Mouse (Mus musculus): ENCODE data around the gene Slc45a2. TPM values are rescaled to one million over a fixed set of nuclear protein-coding genes. Genes with fewer than 3 reads are reported as not detected.
"Not testable (repeated sequence)": the region's sequence is repeated elsewhere in the genome, so short reads cannot be mapped to it uniquely, and the experiment has no call there.

The Slc45a2 gene
- total RNA-seq (2021) = not detected
- long read RNA-seq, experiment 1 = 0 reads
- long read RNA-seq, experiment 2 = 0 reads

- no peak for DNase-seq
- intact Hi-C loops (cut with DNase I; ENCODE audit: low total_unique reads) = no loop called here
Observed at GRCm38 (mm10) chr15:11000421-11000820, at the start of gene Slc45a2. Slc45a2 (plus strand) TSS chr15:11000721.

DNA sequence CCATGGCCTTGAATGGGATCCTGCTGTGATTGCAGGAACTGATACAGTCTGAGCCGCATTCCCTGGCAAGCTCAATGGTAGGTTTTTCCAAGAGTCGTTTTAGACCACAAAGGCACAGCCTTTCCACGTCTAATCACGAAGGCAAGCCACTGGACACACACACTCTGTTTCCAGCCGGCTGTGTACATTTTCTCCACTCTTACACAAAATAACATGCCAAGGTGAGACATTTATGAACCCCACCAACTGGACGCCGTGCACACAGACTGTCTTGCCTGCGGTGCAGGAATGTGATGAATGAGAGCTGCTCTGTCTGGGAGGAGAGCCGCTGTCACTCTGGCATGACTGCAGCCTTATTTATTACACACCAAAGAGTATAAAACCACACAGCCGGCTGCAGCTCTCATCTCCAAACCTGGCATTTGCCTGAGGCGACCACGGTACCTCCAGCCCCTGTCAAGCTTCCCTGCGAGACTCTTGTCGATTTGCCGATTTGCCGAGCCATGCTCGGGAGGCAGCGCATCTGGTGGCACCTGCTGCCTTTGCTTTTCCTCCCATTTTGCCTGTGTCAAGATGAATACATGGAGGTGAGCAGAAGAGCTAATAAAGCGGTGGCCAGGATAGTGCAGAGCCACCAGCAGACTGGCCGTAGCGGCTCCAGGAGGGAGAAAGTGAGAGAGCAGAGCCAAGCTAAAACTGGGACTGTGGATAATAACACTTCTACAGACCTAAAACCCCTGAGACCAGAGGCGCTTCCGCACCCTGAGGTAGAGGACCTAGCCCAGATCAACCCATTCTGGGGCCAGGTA is 48.4 kb upstream of the Slc45a2 start, which contains the start of gene C1qtnf3:
C1qtnf3 (plus strand) TSS at position 382 of the 809 bp plus-strand sequence.
- peak; percentile 29 for DNase-seq
- intact Hi-C loops (cut with DNase I; ENCODE audit: low total_unique reads) = no loop called here

- DNase-seq = no peak
Observed at GRCm38 (mm10) chr15:10952760-10953305, 47.7 kb upstream of the Slc45a2 start.

GRCm38 (mm10) chr15:10953465-10953864 is 47.1 kb upstream of the Slc45a2 start:
- intact Hi-C loops (cut with DNase I; ENCODE audit: low total_unique reads) = no loop called here
- DNase-seq = no peak

More at GRCm38 (mm10) chr15:10952760-10953305, 47.7 kb upstream of the Slc45a2 start:
- intact Hi-C loops (cut with DNase I; ENCODE audit: low total_unique reads) = no loop called here

DNA sequence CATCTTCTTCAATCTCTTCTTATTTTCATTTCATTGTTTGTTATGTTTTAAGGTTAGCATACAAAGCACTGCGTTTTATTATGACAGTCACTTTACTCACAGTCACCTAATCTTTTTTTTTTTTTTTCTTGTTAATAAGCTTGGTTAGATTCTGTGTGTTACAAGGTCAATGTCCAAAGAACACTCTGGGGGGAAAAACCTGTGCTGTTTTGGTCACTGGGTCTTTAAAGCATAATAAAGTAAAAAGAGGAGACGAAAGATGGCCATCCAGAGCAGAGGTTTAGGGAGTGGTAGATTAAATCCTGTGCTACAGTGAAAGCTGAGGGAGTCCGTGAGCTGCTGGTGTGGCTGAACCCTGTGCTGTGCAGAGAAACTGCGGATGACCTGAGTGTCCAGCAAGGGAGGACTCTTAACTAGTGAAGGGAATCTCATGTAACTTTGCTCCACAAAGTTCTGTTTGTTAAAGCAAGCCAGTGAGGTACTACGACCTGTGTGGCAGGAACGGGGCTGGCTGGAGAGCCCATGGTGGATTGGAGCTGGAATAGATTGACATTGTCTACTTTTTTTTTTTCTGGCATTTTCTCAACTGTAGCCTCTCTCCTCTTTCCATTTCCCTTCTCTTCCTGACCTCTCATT is 46.0 kb upstream of the Slc45a2 start:
- no peak for DNase-seq
- intact Hi-C loops (cut with DNase I; ENCODE audit: low total_unique reads) = no loop called here

DNA sequence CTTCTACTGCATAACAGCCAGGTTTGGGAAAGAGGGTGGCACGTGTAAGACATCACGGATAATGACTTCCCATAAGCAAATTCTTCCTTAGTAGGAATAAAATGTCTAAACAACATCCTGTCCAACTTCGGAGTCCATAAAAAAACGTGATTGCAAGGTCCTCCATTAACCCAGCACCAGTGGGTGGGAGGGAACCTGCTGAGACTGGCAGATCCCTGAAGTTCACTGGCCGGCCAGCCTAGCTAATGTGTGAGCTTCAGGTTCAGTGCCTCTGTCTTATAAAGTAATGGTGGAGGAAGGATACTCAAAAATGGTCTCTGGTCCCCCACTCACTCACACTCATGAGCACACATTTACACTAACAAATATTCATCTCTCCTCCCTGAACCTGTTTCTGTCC is 45.4 kb upstream of the Slc45a2 start:
- intact Hi-C loops (cut with DNase I; ENCODE audit: low total_unique reads) = no loop called here
- DNase-seq = no peak

DNA sequence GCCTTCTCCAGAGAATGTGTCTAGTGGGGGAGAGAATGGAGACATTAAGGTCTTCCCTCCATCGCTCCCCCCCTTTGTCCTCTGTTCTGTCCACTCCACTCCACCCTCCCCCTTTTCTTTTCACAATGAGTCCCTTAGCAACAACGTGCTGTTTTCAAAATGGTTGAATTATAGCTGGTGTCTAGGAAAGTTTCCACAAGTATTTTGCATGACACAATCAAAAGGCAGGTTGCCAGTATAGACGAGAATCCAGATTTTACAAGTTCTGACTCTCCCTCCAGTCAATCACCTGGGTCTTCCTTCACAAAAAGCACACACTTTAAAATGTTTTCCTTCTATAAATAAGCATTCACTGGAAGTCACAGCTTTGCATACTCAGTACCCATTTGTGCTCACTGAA is 43.8 kb upstream of the Slc45a2 start:
- intact Hi-C loops (cut with DNase I; ENCODE audit: low total_unique reads) = no loop called here
- no peak for DNase-seq

GRCm38 (mm10) chr15:10959277-10960026 is 41.1 kb upstream of the Slc45a2 start:
- intact Hi-C loops (cut with DNase I; ENCODE audit: low total_unique reads) = no loop called here
- DNase-seq = no peak

- intact Hi-C loops (cut with DNase I; ENCODE audit: low total_unique reads) = no loop called here
- DNase-seq = no peak
Observed at GRCm38 (mm10) chr15:10960267-10960666, 40.3 kb upstream of the Slc45a2 start.

DNA sequence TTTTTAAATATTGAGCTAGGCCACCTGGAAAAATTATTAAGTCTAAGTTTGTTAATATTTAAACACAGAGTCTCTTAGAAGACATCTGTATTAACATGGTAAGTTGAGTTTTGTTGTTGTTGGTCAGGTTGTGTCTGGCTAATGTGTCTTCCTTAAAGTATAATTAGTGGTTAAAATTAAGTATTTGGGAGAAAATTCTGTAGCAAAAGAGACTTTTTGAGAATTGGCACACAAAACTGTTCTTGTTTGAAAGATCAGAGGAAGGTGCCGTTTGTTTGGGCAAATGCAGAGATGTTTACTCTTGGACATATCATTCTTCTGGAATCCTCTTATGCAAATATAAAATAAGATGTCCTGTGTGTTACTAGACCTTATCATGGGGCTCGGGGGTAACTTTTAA is 37.9 kb upstream of the Slc45a2 start:
- intact Hi-C loops (cut with DNase I; ENCODE audit: low total_unique reads) = no loop called here

DNA sequence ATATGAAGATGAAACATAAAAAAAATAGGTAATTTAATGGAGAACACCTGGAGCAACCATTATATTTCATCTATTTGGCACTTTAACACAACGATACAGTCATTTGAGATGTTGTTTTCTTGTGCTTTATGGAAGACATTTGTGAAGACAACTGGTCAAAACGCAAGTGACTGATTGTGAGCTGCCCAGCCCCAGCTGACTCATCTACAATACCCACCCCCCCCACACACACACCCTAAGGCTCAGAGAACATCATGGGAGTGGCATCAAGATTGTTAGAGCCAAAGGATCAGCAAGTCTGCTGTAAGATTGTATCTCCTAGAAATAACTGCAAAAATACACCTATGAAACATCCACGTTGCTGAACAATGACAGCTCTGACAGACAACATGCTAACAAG is 31.1 kb upstream of the Slc45a2 start:
- intact Hi-C loops (cut with DNase I; ENCODE audit: low total_unique reads) = no loop called here
- no peak for DNase-seq

More for the DNA sequence above, 37.9 kb upstream of the Slc45a2 start:
- DNase-seq = no peak

- no peak for DNase-seq
- intact Hi-C loops (cut with DNase I; ENCODE audit: low total_unique reads) = no loop called here
Observed at GRCm38 (mm10) chr15:10970777-10971176, 29.7 kb upstream of the Slc45a2 start.

GRCm38 (mm10) chr15:10977151-10977550 is 23.4 kb upstream of the Slc45a2 start:
- intact Hi-C loops (cut with DNase I; ENCODE audit: low total_unique reads) = no loop called here
- DNase-seq = no peak

DNA sequence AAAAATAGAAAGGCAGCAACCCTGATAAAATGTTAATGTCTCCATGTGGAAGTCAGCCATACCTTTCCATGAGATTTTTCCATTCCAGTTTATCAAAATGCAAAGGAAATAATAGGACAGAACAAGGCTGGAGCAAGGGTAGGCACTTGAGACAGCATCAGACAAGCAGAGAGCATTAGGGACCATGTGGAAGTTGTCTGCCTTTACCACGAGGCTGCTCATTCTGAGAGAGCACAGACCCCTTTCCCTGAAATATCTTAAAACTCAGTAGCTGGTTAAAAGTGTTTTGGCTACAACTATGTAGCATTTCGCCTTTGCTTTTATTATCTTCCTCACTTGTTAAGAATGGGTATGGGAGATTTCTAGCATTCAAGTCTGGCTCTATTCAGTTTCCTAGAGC is 19.8 kb upstream of the Slc45a2 start:
- no peak for DNase-seq
- intact Hi-C loops (cut with DNase I; ENCODE audit: low total_unique reads) = loop anchor here (10.0 kb wide), 1 partner anchor 56 kb away; no protein-coding TSS in a partner anchor

GRCm38 (mm10) chr15:10981377-10982063 is 19.0 kb upstream of the Slc45a2 start, which contains the start of gene Amacr:
Amacr (plus strand) TSS chr15:10981756.
- DNase-seq = peak; percentile 89
- intact Hi-C loops (cut with DNase I; ENCODE audit: low total_unique reads) = loop anchor here (10.0 kb wide), 1 partner anchor 57 kb away; no protein-coding TSS in a partner anchor

GRCm38 (mm10) chr15:10982064-10982435 is 18.5 kb upstream of the Slc45a2 start:
- intact Hi-C loops (cut with DNase I; ENCODE audit: low total_unique reads) = loop anchor here (10.0 kb wide), 1 partner anchor 57 kb away; no protein-coding TSS in a partner anchor
- no peak for DNase-seq

- intact Hi-C loops (cut with DNase I; ENCODE audit: low total_unique reads) = loop anchor here (10.0 kb wide), 1 partner anchor 61 kb away; no protein-coding TSS in a partner anchor
- DNase-seq = no peak
Observed at GRCm38 (mm10) chr15:10985756-10986155, 14.8 kb upstream of the Slc45a2 start.

DNA sequence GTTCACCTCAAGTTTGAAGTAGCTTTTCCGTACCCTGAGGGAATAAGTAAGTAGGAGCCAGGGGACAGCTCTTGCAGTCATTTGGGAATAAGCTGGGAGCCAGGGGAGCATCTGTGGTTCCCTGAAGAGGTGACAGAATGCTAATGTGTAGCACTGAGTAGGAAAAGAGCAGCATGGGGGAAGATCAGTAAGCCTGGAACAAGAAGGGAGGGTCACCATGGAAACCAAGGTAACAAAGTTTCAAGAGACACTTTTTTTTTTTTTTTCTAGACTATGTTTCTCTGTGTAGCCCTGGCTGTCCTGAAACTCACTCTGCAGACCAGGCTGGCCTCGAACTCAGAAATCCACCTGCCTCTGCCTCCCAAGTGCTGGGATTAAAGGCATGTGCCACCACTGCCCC is 14.0 kb upstream of the Slc45a2 start:
- DNase-seq = not testable (repeated sequence)
- intact Hi-C loops (cut with DNase I; ENCODE audit: low total_unique reads) = loop anchor here (10.0 kb wide), 1 partner anchor 62 kb away; no protein-coding TSS in a partner anchor

GRCm38 (mm10) chr15:10990411-10990810 is 10.1 kb upstream of the Slc45a2 start:
- intact Hi-C loops (cut with DNase I; ENCODE audit: low total_unique reads) = no loop called here
- no peak for DNase-seq
